Mouse (Mus musculus): ENCODE results near the gene Nmur1. TPM values are rescaled to one million over a fixed set of nuclear protein-coding genes. Genes with fewer than 3 reads are reported as not detected.
A peak's percentile ranks its signal among the peaks of the same experiment; 100 is the strongest.

Nmur1 gene
- total RNA-seq, 2 experiments from 2014 or later: not detected

DNA sequence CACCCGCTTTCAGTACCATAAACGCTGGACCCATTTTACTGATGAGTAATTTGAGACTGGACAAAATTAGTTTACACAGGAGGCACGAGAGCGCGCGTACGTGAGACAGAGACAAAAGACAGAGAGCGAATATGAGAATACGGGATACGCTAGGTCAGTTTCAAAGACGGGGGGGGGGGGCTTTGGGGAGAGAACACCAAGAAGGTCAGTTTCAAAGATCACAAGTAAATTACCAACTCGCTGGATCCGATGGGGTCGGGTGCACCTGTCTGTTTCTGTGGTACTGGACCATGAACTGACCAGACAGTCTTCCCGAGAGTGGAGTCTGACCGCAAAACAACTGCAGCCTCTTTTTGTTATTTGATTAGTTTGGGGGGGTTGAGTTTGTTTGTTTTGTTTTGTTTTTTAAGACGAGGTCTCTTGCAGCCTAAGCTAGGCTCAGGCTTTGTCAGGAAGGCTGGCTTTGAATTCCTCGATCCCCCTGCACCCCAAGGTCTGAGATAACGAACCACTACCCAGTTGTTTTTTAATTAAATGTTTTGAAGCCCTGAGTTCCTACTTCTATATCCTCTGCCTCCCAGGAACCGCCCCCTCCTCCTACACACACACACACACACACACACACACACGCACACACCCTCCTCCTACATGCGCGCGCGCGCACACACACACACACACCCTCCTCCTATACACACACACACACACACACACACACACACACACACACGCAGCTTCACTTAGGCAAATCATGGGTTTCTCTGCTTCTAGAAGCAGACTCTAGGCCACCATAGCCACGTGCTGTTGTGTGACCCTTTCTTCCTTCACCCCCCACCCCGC lies 15.1 kb upstream of the Nmur1 start:
- ATAC-seq (ENCODE audit: poor library complexity, severe bottlenecking): peak; percentile 30

DNA sequence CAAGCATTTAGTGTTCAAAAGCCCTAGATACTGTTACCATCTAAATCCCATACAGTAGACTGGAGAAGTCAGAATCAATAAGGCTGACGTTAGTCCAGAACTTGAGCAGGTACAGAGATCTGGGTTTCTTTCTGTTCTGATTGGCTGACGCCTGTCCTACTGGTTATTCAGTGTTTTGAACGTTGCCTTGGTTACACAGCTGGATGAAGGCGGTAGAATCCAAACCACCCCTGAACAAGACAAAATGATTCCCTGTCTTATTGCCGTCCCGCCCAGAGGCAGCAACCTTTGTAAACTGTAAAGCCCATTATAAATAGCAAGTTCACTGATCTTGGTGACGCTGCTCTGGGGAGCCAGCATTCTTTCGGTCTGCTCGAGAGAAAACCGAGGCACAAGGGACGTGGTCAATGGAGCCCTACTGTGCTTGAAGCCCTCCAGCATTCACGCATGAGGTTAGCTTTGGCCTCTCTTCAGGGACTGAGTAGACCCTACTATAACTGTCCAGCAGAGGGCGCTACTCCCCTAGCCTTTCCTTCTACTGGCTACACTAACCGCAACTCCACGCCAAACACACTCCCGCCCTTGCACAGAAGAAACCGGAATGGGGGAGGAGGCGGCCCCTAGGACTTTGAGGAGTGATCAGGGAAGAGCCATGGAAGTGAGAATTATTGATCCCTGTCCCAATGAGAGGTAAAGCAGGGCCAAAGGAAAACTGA lies 14.3 kb upstream of the Nmur1 start:
- peak; percentile 67 for ATAC-seq (ENCODE audit: poor library complexity, severe bottlenecking)

DNA sequence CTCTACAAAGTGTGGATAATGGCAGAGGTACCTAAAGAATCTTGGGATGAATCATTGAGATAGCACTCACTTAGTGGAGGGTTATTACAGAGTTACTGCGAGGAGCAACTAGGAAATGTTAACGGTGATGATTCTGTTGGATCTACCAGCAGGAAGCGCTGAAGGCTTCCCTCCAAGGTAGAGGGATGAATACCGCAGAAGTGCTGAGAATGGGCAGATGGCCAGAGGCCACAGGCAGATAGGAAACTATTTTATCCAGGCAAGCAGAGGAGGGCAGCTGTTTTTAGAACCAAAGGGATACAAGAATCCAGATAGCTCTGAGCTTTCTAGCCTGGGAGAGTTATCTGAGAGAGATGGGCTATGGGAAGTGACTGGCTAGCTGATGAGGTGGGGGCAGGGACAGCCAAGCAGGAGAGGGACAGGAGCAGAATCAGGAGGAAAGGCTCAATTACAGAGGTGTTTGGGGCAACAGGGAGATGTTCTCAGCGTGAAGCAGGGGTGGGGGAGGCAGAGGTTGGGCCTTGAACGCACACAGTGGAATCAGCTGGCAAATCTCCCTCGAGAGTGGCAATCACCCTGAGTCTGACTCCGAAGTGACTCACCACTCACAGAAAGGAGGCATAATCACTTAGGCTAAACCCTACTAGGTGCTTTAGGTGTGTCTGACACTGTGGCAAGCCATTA lies 13.6 kb upstream of the Nmur1 start:
- no peak for ATAC-seq (ENCODE audit: poor library complexity, severe bottlenecking)

GRCm38 (mm10) chr1:86438501-86438900 lies 12.5 kb upstream of the Nmur1 start:
- ATAC-seq (ENCODE audit: poor library complexity, severe bottlenecking): no peak

- ATAC-seq (ENCODE audit: poor library complexity, severe bottlenecking): no peak
Observed at GRCm38 (mm10) chr1:86438014-86438319, 11.9 kb upstream of the Nmur1 start.

DNA sequence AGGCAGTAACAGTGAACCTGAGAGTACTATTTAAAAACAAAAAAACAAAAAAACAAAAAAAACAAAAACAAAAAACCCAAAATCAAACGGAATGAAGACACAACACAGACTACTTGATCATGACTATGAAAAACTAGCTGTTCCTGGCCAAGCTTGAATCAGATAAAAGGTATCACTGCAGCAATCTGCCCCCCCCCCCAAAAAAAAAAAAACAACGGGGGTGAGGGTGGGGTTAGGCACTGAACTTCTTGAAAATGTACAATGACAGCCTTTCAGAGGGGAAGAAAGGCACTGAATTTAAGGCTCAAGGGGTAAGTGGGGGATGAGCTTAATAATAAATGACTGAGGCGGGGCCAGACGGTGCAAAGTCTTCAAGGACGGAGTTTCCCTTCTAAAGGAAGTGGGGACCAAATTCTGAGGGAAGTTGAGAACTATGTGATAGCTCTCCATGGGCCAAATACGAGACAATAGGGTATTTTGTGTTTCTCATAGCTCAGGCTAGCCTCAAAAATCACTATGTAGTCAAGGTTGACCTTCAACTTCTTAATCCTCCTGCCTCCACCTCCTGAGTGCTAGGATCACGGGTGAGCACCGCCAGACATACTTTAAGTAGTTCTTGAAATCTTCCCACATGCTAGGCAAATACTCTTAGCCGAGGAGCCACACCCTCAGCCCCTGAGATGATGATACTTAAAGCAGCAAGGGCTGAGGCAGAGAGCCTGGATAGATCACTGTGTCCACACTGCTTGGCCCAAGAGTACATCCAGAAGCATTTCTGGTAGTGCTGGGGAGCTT lies 11.4 kb upstream of the Nmur1 start:
- no peak for ATAC-seq (ENCODE audit: poor library complexity, severe bottlenecking)

GRCm38 (mm10) chr1:86435302-86435821 lies 9.3 kb upstream of the Nmur1 start:
- ATAC-seq (ENCODE audit: poor library complexity, severe bottlenecking): no peak

- peak; percentile 96 for ATAC-seq (ENCODE audit: poor library complexity, severe bottlenecking)
Observed at GRCm38 (mm10) chr1:86434439-86435201, 8.6 kb upstream of the Nmur1 start.

DNA sequence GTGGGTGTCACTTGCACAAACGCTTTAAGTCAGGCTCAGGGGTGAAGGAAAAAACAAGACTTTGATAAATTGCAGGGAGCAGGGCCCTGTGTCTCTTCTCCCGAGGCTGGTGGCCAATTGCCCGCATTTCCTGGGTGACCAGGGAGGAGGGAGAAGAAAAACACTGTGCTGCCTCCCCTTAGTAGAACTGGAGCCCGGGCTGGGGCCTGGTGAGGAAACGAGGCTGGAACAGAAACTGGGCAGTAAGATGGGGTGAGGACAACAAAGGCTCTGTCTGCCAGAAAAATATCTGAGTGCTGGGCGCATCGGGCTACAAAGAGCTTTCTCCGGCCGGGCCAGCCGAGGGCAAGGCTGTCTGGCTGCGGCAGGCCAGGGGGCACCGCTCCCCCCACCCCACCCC lies 8.0 kb upstream of the Nmur1 start:
- ATAC-seq (ENCODE audit: poor library complexity, severe bottlenecking): peak; percentile 36

- ATAC-seq (ENCODE audit: poor library complexity, severe bottlenecking): no peak
Observed at GRCm38 (mm10) chr1:86433359-86433758, 7.3 kb upstream of the Nmur1 start.

DNA sequence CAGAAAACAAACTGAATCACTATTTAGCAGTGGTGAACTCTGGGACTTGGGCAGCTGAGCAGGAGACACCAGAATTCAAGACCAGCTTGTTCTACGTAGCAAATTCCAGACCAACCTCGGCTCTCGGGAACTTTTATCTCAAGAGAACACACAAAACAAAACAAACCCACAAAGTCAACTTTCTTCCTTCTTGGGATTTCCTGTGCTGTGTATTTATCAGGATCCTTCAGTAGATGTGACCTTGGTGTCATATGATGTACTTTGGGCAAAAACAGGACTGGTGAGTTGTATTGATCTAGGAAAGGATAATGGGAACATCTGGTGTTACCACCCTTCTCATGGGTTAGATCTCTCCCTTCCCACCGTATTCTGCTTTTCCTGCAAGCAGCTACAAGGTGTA lies 6.8 kb upstream of the Nmur1 start:
- ATAC-seq (ENCODE audit: poor library complexity, severe bottlenecking): no peak

DNA sequence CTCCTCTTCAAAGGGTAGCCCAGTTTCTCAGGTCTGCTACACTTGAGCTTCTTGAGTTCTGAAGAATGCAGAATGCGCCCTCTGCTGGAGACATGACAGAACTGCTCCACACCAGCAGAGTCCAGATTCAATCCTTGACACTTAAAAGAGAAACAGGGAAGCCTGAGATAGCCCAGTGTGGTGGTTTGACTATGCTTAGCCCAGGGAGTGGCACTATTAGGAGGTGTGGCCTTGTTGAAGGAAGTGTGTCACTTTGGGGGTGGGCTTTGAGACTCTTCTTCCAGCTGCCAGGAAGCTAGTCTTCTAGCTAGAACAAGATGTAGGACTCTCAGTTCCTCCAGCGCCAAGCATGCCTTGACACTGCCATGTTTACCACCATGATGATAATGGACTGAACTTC lies 4.0 kb upstream of the Nmur1 start:
- peak; percentile 62 for ATAC-seq (ENCODE audit: poor library complexity, severe bottlenecking)

DNA sequence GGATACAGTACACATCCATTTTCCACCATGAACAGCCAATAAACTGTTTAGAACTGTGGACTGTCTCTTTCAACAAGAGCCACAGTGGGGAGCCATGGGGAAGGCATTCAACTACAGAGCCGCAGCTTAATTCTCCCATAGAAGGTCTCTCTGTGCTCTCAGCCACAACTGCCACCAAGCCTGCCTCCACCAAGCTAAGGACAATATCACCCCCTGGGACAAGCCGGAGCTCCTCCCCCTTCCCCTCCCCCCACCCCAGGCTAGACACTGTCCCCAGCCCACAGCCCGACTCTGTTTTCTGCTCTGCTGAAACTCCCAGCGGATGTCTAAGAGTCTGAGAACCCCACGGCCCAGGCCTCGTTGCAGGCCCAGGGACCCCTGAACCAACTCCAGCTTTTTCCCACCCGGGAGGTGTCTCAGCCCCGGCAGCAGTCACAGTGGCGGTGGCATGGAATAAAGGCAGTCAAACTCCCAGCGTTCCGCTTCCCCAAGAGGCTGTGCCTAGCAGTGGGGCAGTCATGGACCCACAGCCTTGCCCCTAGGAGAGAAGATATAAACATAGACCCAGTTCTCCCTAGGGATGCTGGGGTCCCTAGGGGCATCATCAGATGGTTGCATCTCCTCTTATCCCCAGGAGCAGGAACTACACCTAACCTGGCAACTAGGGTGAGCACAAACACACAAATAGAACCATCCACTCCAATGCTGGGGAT lies 1.0 kb downstream of the Nmur1 start:
- no peak for ATAC-seq (ENCODE audit: poor library complexity, severe bottlenecking)

- ATAC-seq (ENCODE audit: poor library complexity, severe bottlenecking): no peak
Observed at GRCm38 (mm10) chr1:86424336-86424735, 1.7 kb downstream of the Nmur1 start.

- no peak for ATAC-seq (ENCODE audit: poor library complexity, severe bottlenecking)
Observed at GRCm38 (mm10) chr1:86423879-86424278, 2.1 kb downstream of the Nmur1 start.

GRCm38 (mm10) chr1:86421007-86421406 lies 5.0 kb downstream of the Nmur1 start:
- no peak for ATAC-seq (ENCODE audit: poor library complexity, severe bottlenecking)

DNA sequence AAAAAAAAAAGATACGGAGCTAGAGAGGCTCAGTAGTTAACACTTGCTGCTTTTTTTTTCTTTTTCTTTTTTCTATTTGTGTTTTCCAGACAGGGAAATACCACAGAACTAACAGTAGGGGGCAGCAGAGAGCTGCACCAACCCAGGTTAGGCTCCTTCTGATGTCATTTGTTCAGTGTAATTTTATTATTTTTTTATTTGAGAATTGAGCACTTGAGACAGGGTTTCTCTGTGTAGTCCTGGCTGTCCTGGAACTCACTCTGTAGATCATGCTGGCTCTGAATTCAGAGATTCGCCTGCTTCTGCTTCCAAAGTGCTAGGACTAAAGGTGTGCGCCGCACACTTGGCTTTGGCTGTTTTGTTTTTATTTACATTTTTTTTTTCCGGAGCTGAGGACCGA lies 9.7 kb downstream of the Nmur1 start:
- peak; percentile 48 for ATAC-seq (ENCODE audit: poor library complexity, severe bottlenecking)

- peak; percentile 70 for ATAC-seq (ENCODE audit: poor library complexity, severe bottlenecking)
Observed at GRCm38 (mm10) chr1:86415612-86416184, 10.3 kb downstream of the Nmur1 start.

- ATAC-seq (ENCODE audit: poor library complexity, severe bottlenecking): peak; percentile 36; the same call in 1 of the 2 replicates
Observed at GRCm38 (mm10) chr1:86415144-86415543, 10.9 kb downstream of the Nmur1 start.

All from megakaryocyte, adult 5-6 weeks (primary cell).